Mouse (Mus musculus) thymus, adult 2 months (tissue): ENCODE measurements around the gene Kdm5b.

Experiments
- CTCF ChIP-seq: fragments of 200-500 bp; IDR thresholded peaks from 2 replicates; pipeline ENCODE4 v1.5.1; 2012; ENCODE audit warnings: mild to moderate bottlenecking, control low read depth, low read length, moderate library complexity, borderline replicate concordance; ENCODE audit not compliant: control insufficient read depth, poor library complexity, insufficient read depth; ENCODE audit errors: extremely low read depth
- POLR2A ChIP-seq: fragments of 200-500 bp; IDR thresholded peaks from 2 replicates; pipeline ENCODE4 v1.6.1; 2012; ENCODE audit warnings: mild to moderate bottlenecking, low read length, control low read depth, moderate library complexity; ENCODE audit not compliant: control insufficient read depth, poor library complexity, insufficient read depth; ENCODE audit errors: extremely low read depth

DNA sequence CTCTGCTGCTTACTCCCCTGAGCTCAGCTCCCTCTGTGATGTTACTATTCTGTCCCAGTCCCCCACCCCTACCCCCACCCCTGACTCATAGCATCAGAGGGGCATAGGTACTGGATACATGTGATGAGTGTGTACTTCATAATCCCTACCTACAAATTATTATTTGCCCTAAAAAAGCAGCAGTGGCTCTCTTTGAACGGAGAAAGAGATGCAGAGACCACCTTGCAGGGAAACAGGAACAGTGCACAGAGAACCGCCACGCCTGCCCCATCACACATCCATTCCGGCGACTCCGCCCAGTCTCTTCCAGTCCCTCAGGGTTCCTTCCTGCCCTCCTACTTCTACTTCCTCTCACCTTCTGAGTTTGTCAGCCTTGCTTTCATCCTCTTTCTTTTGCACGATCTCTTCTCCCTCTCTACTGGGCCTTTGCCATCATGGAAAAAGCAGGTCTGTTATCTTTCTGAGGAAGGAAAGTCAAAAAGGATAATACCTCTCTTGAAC lies 10.3 kb upstream of the Kdm5b start, which contains the start of gene Mgat4e:
- TF ChIP-seq POLR2A (no peak), CTCF (no peak)
